16 mouse cellular contexts compared by ENCODE assay signal in the genomic region with DNA sequence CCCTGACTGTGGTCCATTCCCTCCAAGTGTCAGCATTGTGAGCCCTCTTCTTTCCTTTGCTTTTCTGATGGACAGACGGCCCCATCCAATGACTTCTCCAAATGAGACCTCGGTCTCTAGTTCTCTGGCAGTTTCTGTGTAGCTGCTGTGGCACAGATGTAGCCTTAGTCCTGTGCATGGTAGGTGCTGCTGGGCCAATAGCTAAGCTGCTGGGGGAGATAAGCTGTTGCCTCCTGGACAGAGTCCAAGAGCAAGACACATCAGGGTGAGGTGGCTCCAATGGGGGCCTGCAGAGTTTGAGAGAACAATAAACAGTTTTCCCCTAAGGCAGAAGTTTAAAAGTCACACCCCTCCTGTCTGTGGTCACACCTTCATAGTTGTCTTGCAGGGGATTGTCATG. TPM values are rescaled to one million over a fixed set of nuclear protein-coding genes. Genes with fewer than 3 reads are reported as not detected.
DNase-seq lines count a peak whose midpoint lies in the region; ATAC-seq lines count a peak whose summit lies in the region.
"Had no signal": no experiment of that assay in that cellular context is flagged by ENCODE, and none has a peak within 500 bp of the region (broad histone marks: within the 10 kb centered on the region; RNA-seq: fewer than 3 reads in every experiment).

No protein-coding gene starts in this region.

- peak; percentile 28 to 30 for DNase-seq in cerebellum, postnatal 10 days
- no peak for DNase-seq in cerebellum, postnatal 4 days (ENCODE audit: low spot score in 2 of 2)
- no peak for DNase-seq in hindbrain, embryonic 14.5 days (ENCODE audit: low spot score)
- DNase-seq in hindbrain, embryonic 11.5 days (ENCODE audit: low spot score): no peak
- peak; percentile 30 for DNase-seq in retina, postnatal 1 day
- DNase-seq in retina, embryonic 14.5 days (ENCODE audit: low spot score): no peak
- DNase-seq: adrenal gland, postnatal 10 days; cerebellum, adult 11-12 months; gastrocnemius, postnatal 36 days; kidney, adult 9 months; layer of hippocampus, postnatal 36 days; thymus, postnatal 25 days had no signal

- no peak overlapping the region for H3K4me3 ChIP-seq in hindbrain, embryonic 14.5 days (replicated peaks; ENCODE audit: low read length)
- no peak overlapping the region for H3K4me3 ChIP-seq in hindbrain, embryonic 11.5 days (ENCODE audit: low read depth, low read length)
- H3K4me3 ChIP-seq: heart, embryonic 12.5 days; megakaryocyte, embryonic 14.5 days had no signal

- no peak overlapping the region for H3K27ac ChIP-seq in hindbrain, embryonic 14.5 days
- no peak overlapping the region for H3K27ac ChIP-seq in hindbrain, embryonic 11.5 days (ENCODE audit: low read depth, low read length)
- H3K27ac ChIP-seq: liver, embryonic 14.5 days had no signal

- H3K4me1 ChIP-seq in hindbrain, embryonic 14.5 days (replicated peaks; ENCODE audit: control insufficient read depth, insufficient read depth, low read length): no peaks in the 10 kb centered on the region; the same call in 1 of the 2 replicates
- no peaks in the 10 kb centered on the region for H3K4me1 ChIP-seq in hindbrain, embryonic 11.5 days (replicated peaks; ENCODE audit: control insufficient read depth, insufficient read depth, low read length)
- H3K4me1 ChIP-seq: megakaryocyte, embryonic 14.5 days had no signal

- 85% methylated on average over 2 of the region's 2 CpGs for WGBS in hindbrain, embryonic 14.5 days
- WGBS in hindbrain, embryonic 11.5 days: 91% methylated on average over 2 of the region's 2 CpGs

- H3K9me3 ChIP-seq in hindbrain, embryonic 14.5 days (ENCODE audit: control insufficient read depth, low read length): no peaks in the 10 kb centered on the region
- no peaks in the 10 kb centered on the region for H3K9me3 ChIP-seq in hindbrain, embryonic 11.5 days (ENCODE audit: control insufficient read depth, low read length)

- no peaks in the 10 kb centered on the region for H3K36me3 ChIP-seq in hindbrain, embryonic 14.5 days (replicated peaks; ENCODE audit: control insufficient read depth, insufficient read depth)
- H3K36me3 ChIP-seq in hindbrain, embryonic 11.5 days (ENCODE audit: control insufficient read depth, insufficient read depth, low read length): no peaks in the 10 kb centered on the region
- H3K36me3 ChIP-seq: heart, embryonic 12.5 days had no signal

- H3K27me3 ChIP-seq in hindbrain, embryonic 14.5 days (ENCODE audit: control insufficient read depth, insufficient read depth, low read length): 0 out of 2 replicates have a peak, but pooled peaks cover 9% of the 10 kb centered on the region
- no peaks in the 10 kb centered on the region; the same call in 1 of the 2 replicates for H3K27me3 ChIP-seq in hindbrain, embryonic 11.5 days (ENCODE audit: control insufficient read depth, insufficient read depth, low read length)

- H3K9ac ChIP-seq in hindbrain, embryonic 14.5 days: no peak overlapping the region
- H3K9ac ChIP-seq in hindbrain, embryonic 11.5 days (ENCODE audit: low read depth, low read length): no peak overlapping the region
- H3K9ac ChIP-seq: heart, embryonic 12.5 days; liver, embryonic 14.5 days had no signal

- ATAC-seq in hindbrain, embryonic 14.5 days (ENCODE audit: low FRiP score): no peak
- no peak for ATAC-seq in hindbrain, embryonic 11.5 days (ENCODE audit: low FRiP score)
- no peak for ATAC-seq in CD4-positive, CD25-positive, alpha-beta regulatory T cell, adult 4 months

- H3K4me2 ChIP-seq in hindbrain, embryonic 14.5 days (replicated peaks): peak overlapping the region; percentile 89; the same call in 1 of the 2 replicates
- no peak overlapping the region for H3K4me2 ChIP-seq in hindbrain, embryonic 11.5 days (replicated peaks; ENCODE audit: low read depth, low read length)
- H3K4me2 ChIP-seq: heart, embryonic 12.5 days had no signal

RNA-seq across cellular contexts. Expression of a gene that starts 2.0 kb away (rescaled TPM):
- polyA plus RNA-seq in hindbrain, embryonic 14.5 days (2014; fragmentation: Nextera tagmentation; extraction: Ambion mirVana): 11.4 and 12.8 TPM in 2 replicates
- polyA plus RNA-seq in hindbrain, embryonic 11.5 days (2014; fragmentation: Nextera tagmentation; extraction: Ambion mirVana): 5.6 and 6.4 TPM in 2 replicates
- polyA plus RNA-seq in CD4-positive, CD25-positive, alpha-beta regulatory T cell, adult 4 months (2017; shearing (Covaris generic)): 1 to 10 TPM; 1.3 to 1.4 TPM

Comparison
In these comparisons a context has a peak if more than half of its experiments do, and no peak if none do; other contexts are left out.
1. DNase-seq: peak in cerebellum, postnatal 10 days (2 of 2) and retina, postnatal 1 day (single experiment); none in cerebellum, postnatal 4 days (0 of 2), hindbrain, embryonic 14.5 days (single experiment), hindbrain, embryonic 11.5 days (single experiment) and retina, embryonic 14.5 days (single experiment).